Mouse (Mus musculus) intestine, postnatal 0 days (tissue): ENCODE measurements at regions not wholly inside any gene's neighbourhood (a gene's known extent, or its start where the extent isn't known, plus 50 kb on each side); places are given as distances from the start of the nearest gene placed in this dataset.

ENCODE experiments used
- ATAC-seq: fragments of 200-750 bp; cut with Nextera tagmentation; 2 replicates; pipeline ENCODE4 v1.8.0; 2017; ENCODE audit warnings: mild to moderate bottlenecking, moderate TSS enrichment, moderate library complexity
- H3K27ac ChIP-seq: fragments of 300-500 bp; sonication (generic); 2 replicates; pipeline ENCODE4 v1.5.1; 2014; ENCODE audit warnings: mild to moderate bottlenecking, low read depth, low read length, moderate library complexity
- H3K27me3 ChIP-seq: fragments of 300-500 bp; sonication (generic); replicated peaks from 2 replicates; pipeline ENCODE4 v1.6.1; 2014; ENCODE audit warnings: low read length, mixed read lengths; ENCODE audit not compliant: control insufficient read depth, insufficient read depth
- H3K36me3 ChIP-seq: fragments of 300-500 bp; sonication (generic); 2 replicates; pipeline ENCODE4 v1.6.1; 2014; ENCODE audit warnings: mild to moderate bottlenecking, moderate library complexity; ENCODE audit not compliant: control insufficient read depth, insufficient read depth
- H3K4me1 ChIP-seq: fragments of 300-500 bp; sonication (generic); replicated peaks from 2 replicates; pipeline ENCODE4 v1.6.1; 2014; ENCODE audit warnings: antibody characterized with exemption, low read length, mixed read lengths; ENCODE audit not compliant: control insufficient read depth, insufficient read depth
- H3K4me2 ChIP-seq: fragments of 300-500 bp; sonication (generic); replicated peaks from 2 replicates; pipeline ENCODE4 v1.6.1; 2014; ENCODE audit warnings: low read depth, mild to moderate bottlenecking, moderate library complexity
- H3K4me3 ChIP-seq: fragments of 300-500 bp; sonication (generic); 2 replicates; pipeline ENCODE4 v1.5.1; 2014; ENCODE audit warnings: low read depth, low read length
- H3K9ac ChIP-seq: fragments of 300-500 bp; sonication (generic); 2 replicates; pipeline ENCODE4 v1.6.1; 2014; ENCODE audit warnings: mild to moderate bottlenecking, low read depth, low read length
- H3K9me3 ChIP-seq: fragments of 300-500 bp; sonication (generic); 2 replicates; pipeline ENCODE4 v1.6.1; 2016; ENCODE audit warnings: mixed run types; ENCODE audit not compliant: control insufficient read depth
- CTCF ChIP-seq: sonication (generic); IDR thresholded peaks from 2 replicates; pipeline ENCODE4 v1.5.1; 2016; ENCODE audit warnings: low read depth, mild to moderate bottlenecking, control low read depth, antibody characterized with exemption, moderate library complexity
- WGBS: fragments of 180-500 bp; shearing (Covaris S2); extraction: QIAGEN DNeasy Blood & Tissue Kit; methylation state at CpG from one replicate; pipeline ENCODE4 v1.1.7; 2014; 5-methylcytosine and 5-hydroxymethylcytosine counted together

DNA sequence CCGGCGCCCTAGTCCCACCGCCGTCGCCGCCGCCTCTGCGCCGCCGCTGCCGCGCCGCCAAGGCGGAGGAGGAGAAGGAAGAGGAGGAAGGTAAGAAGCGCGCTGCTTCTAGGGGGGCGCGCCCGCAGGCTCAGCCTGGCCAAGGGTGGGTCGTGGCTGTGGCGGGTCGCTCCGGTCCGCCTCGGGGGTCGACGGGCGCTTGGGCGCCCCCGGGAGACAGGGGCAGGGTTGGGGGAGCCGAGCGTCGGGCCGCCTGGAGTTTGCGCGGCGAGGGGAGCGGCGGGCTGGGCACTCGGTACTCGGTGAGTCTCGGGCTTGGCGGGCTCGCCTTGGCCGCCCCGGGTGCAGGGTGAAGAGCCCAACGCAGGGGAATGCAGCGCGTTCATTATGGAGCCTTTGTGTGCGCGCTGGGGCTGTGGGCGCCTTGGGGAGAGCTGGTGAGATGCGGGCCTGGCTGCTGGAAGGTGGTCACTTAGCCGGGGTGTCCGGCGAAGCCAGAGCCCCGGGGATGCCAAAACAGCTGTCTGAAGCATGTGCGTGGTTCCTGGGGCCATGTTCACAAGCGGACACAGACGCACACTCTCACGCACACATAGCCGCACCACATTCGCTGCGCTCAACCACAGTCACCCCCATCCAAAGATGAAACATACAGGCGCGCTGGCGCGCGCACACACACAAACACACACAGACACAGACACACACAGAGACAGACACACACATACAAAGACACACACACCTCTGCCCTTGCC, 63.9 kb upstream of the Frmpd3 start:
- no peak for TF ChIP-seq CTCF
- Histone ChIP-seq H3K9ac (no peak overlapping the region), H3K4me1 (no peaks in the 10 kb centered on the region), H3K9me3 (no peaks in the 10 kb centered on the region), H3K36me3 (no peaks in the 10 kb centered on the region), H3K4me3 (peak overlapping the region; percentile 41), H3K27ac (no peak overlapping the region), H3K4me2 (peak overlapping the region; percentile 68), H3K27me3 (peaks cover 29% of the 10 kb centered on the region)
- no peak for ATAC-seq
- WGBS, result 18% methylated on average over 66 of the region's 69 CpGs

- WGBS, result 16% methylated on average over 6 of the region's 6 CpGs
- H3K4me3 ChIP-seq, result no peak overlapping the region
- no peaks in the 10 kb centered on the region for H3K36me3 ChIP-seq
- H3K27me3 ChIP-seq, result peaks cover 29% of the 10 kb centered on the region
- TF ChIP-seq CTCF, result peak; percentile 13; the same call in 1 of the 2 replicates
- no peaks in the 10 kb centered on the region for H3K4me1 ChIP-seq
- no peak overlapping the region for H3K4me2 ChIP-seq
- no peak overlapping the region for H3K9ac ChIP-seq
- no peak for ATAC-seq
- no peak overlapping the region for H3K27ac ChIP-seq
- no peaks in the 10 kb centered on the region for H3K9me3 ChIP-seq
These were observed 62.8 kb upstream of the Frmpd3 start for GRCm38 (mm10) chrX:140279266-140279665.

GRCm38 (mm10) chrX:140280016-140280415, 62.0 kb upstream of the Frmpd3 start:
- no peak for TF ChIP-seq CTCF
- Histone ChIP-seq H3K27me3 (peaks cover 29% of the 10 kb centered on the region), H3K4me1 (no peaks in the 10 kb centered on the region), H3K4me2 (no peak overlapping the region), H3K36me3 (no peaks in the 10 kb centered on the region), H3K27ac (no peak overlapping the region), H3K9me3 (no peaks in the 10 kb centered on the region), H3K9ac (no peak overlapping the region), H3K4me3 (no peak overlapping the region)
- no peak for ATAC-seq
- 18% methylated on average over 12 of the region's 12 CpGs for WGBS
